Mouse (Mus musculus) heart, adult 2 months (tissue): ENCODE measurements around the gene Zranb3.

Experiments
- CTCF ChIP-seq: fragments of 200-600 bp; IDR thresholded peaks from 2 replicates; pipeline ENCODE4 v1.8.1; 2022; ENCODE audit warnings: antibody characterized with exemption, mild to moderate bottlenecking, moderate library complexity
- POLR2A ChIP-seq: fragments of 200-500 bp; IDR thresholded peaks from 2 replicates; pipeline ENCODE4 v1.6.1; 2011; ENCODE audit warnings: mild to moderate bottlenecking, low read depth, low read length, control low read depth; ENCODE audit not compliant: insufficient read depth

GRCm38 (mm10) chr1:128057269-128057668 is 45.6 kb downstream of the Zranb3 start:
- no peak for TF ChIP-seq POLR2A
- TF ChIP-seq CTCF = no peak
